Mouse (Mus musculus): ENCODE measurements around the gene Rxra. TPM values are rescaled to one million over a fixed set of nuclear protein-coding genes. Genes with fewer than 3 reads are reported as not detected.

The Rxra gene
- 10 to 100 TPM; 23.5 to 28.6 (median 26.1) TPM for total RNA-seq (2022)

- no peak for DNase-seq (ENCODE audit: low spot score in 2 of 2)
These were observed at the start of gene Rxra for GRCm38 (mm10) chr2:27676106-27676477. Gene Rxra, plus strand, starts transcription at chr2:27676440.

GRCm38 (mm10) chr2:27626604-27627003 lies 49.6 kb upstream of the Rxra start:
- no peak for DNase-seq (ENCODE audit: low spot score in 2 of 2)

GRCm38 (mm10) chr2:27630601-27631285 lies 45.5 kb upstream of the Rxra start:
- no peak for DNase-seq (ENCODE audit: low spot score in 2 of 2)

GRCm38 (mm10) chr2:27633471-27633870 lies 42.8 kb upstream of the Rxra start:
- DNase-seq (ENCODE audit: low spot score in 2 of 2) = no peak

GRCm38 (mm10) chr2:27634018-27634417 lies 42.2 kb upstream of the Rxra start:
- no peak for DNase-seq (ENCODE audit: low spot score in 2 of 2)

GRCm38 (mm10) chr2:27635147-27635738 lies 41.0 kb upstream of the Rxra start:
- no peak for DNase-seq (ENCODE audit: low spot score in 2 of 2)

GRCm38 (mm10) chr2:27636796-27637195 lies 39.4 kb upstream of the Rxra start:
- no peak for DNase-seq (ENCODE audit: low spot score in 2 of 2)

- no peak for DNase-seq (ENCODE audit: low spot score in 2 of 2)
These were observed 38.9 kb upstream of the Rxra start for GRCm38 (mm10) chr2:27637281-27637896.

- DNase-seq (ENCODE audit: low spot score in 2 of 2) = peak in 1 of 2 experiments; percentile 46
These were observed 36.5 kb upstream of the Rxra start for GRCm38 (mm10) chr2:27639631-27640334.

- no peak for DNase-seq (ENCODE audit: low spot score in 2 of 2)
These were observed 35.2 kb upstream of the Rxra start for GRCm38 (mm10) chr2:27640900-27641479.

- no peak for DNase-seq (ENCODE audit: low spot score in 2 of 2)
These were observed 31.6 kb upstream of the Rxra start for GRCm38 (mm10) chr2:27644547-27645120.

- DNase-seq (ENCODE audit: low spot score in 2 of 2) = no peak
These were observed 30.8 kb upstream of the Rxra start for GRCm38 (mm10) chr2:27645471-27645870.

GRCm38 (mm10) chr2:27649862-27650661 lies 26.2 kb upstream of the Rxra start:
- no peak for DNase-seq (ENCODE audit: low spot score in 2 of 2)

GRCm38 (mm10) chr2:27650991-27651390 lies 25.2 kb upstream of the Rxra start:
- no peak for DNase-seq (ENCODE audit: low spot score in 2 of 2)

- no peak for DNase-seq (ENCODE audit: low spot score in 2 of 2)
These were observed 22.7 kb upstream of the Rxra start for GRCm38 (mm10) chr2:27653496-27654030.

- DNase-seq (ENCODE audit: low spot score in 2 of 2) = no peak
These were observed 21.7 kb upstream of the Rxra start for GRCm38 (mm10) chr2:27654321-27655232.

- DNase-seq (ENCODE audit: low spot score in 2 of 2) = no peak
These were observed 19.7 kb upstream of the Rxra start for GRCm38 (mm10) chr2:27656576-27656975.

GRCm38 (mm10) chr2:27665284-27665683 lies 11.0 kb upstream of the Rxra start:
- no peak for DNase-seq (ENCODE audit: low spot score in 2 of 2)

GRCm38 (mm10) chr2:27666719-27667118 lies 9.5 kb upstream of the Rxra start:
- no peak for DNase-seq (ENCODE audit: low spot score in 2 of 2)
